Mouse (Mus musculus) B cell, adult 2 months (primary cell): ENCODE measurements around the gene 1600012H06Rik.
A peak's percentile ranks its signal among the peaks of the same experiment; 100 is the strongest.
"Not testable (repeated sequence)": the region's sequence is repeated elsewhere in the genome, so short reads cannot be mapped to it uniquely, and the experiment has no call there.

Experiments used
- DNase-seq, 2 experiments: peaks; one replicate each; pipeline ENCODE4 v3.0.0; 2022

Gene 1600012H06Rik

GRCm38 (mm10) chr17:14949161-14949827 is 6.3 kb downstream of the 1600012H06Rik start:
- no peak for DNase-seq

- DNase-seq, result no peak
These were observed 10.5 kb downstream of the 1600012H06Rik start for GRCm38 (mm10) chr17:14953452-14953851.

- no peak for DNase-seq
These were observed 15.8 kb downstream of the 1600012H06Rik start for GRCm38 (mm10) chr17:14958686-14959327.

- DNase-seq, result no peak
These were observed 17.0 kb downstream of the 1600012H06Rik start for GRCm38 (mm10) chr17:14959979-14960378.

- peak; percentile 35 to 38 for DNase-seq
These were observed 17.5 kb downstream of the 1600012H06Rik start for GRCm38 (mm10) chr17:14960520-14960919.

- peak; percentile 32 to 47 for DNase-seq
These were observed 18.1 kb downstream of the 1600012H06Rik start, which contains the start of gene Phf10 for GRCm38 (mm10) chr17:14960951-14961556. Gene Phf10 (minus strand): TSS chr17:14961273.

GRCm38 (mm10) chr17:14961557-14962154 is 18.7 kb downstream of the 1600012H06Rik start:
- not testable (repeated sequence) for DNase-seq

GRCm38 (mm10) chr17:14968373-14968913 is 25.5 kb downstream of the 1600012H06Rik start:
- DNase-seq, result not testable (repeated sequence)

GRCm38 (mm10) chr17:14977718-14978361 is 34.9 kb downstream of the 1600012H06Rik start:
- peak; percentile 19 to 25 for DNase-seq

GRCm38 (mm10) chr17:14978362-14979038 is 35.5 kb downstream of the 1600012H06Rik start, which contains the start of the genes 9030025P20Rik and Gm3417:
Gene 9030025P20Rik (plus strand): TSS chr17:14978468.
Gene Gm3417 (minus strand): TSS chr17:14978790.
- DNase-seq, result not testable (repeated sequence)

GRCm38 (mm10) chr17:14990116-14990702 is 47.2 kb downstream of the 1600012H06Rik start:
- not testable (repeated sequence) for DNase-seq

- DNase-seq, result not testable (repeated sequence)
These were observed 49.6 kb downstream of the 1600012H06Rik start for GRCm38 (mm10) chr17:14992522-14993138.

- DNase-seq, result not testable (repeated sequence)
These were observed 50.3 kb downstream of the 1600012H06Rik start for GRCm38 (mm10) chr17:14993139-14993832.

GRCm38 (mm10) chr17:14994140-14994539 is 51.2 kb downstream of the 1600012H06Rik start:
- DNase-seq, result not testable (repeated sequence)

- not testable (repeated sequence) for DNase-seq
These were observed 57.1 kb downstream of the 1600012H06Rik start for GRCm38 (mm10) chr17:15000047-15000446.

- DNase-seq, result not testable (repeated sequence)
These were observed 66.1 kb downstream of the 1600012H06Rik start for GRCm38 (mm10) chr17:15009088-15009487.
